In the genomic region with DNA sequence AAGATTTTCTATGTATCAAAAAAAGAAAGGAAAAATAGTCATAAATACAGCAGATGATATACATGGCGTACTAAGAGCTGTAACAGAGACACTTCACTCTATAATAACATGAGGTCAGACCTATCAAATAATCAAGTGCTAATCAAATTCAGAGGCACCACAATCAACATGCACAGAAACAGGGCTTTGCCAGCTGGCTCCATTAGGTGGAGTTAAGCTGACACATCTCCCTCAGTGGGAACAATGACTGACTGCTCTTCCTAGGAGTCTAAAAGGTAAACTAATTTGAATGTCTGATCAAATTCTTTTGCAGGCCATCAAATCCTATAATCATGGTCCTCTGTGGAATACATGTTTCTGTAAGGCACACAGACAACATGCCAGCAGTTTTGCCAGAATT, we compare ENCODE assay signal across 23 mouse cellular contexts. TPM values are rescaled to one million over a fixed set of nuclear protein-coding genes. Genes with fewer than 3 reads are reported as not detected.
DNase-seq lines count a peak whose midpoint lies in the region; ATAC-seq and TF ChIP-seq lines count a peak whose summit lies in the region.
"Had no signal": no experiment of that assay in that cellular context is flagged by ENCODE, and none has a peak within 500 bp of the region (broad histone marks: within the 10 kb centered on the region; RNA-seq: fewer than 3 reads in every experiment).

No protein-coding gene starts in this region.

- no peaks in the 10 kb centered on the region for H3K4me1 ChIP-seq in embryonic facial prominence, embryonic 14.5 days (ENCODE audit: control insufficient read depth, insufficient read depth, low read length)
- H3K4me1 ChIP-seq in embryonic facial prominence, embryonic 10.5 days = peaks cover 8% of the 10 kb centered on the region; the same call in 1 of the 2 replicates
- peaks cover 7% of the 10 kb centered on the region for H3K4me1 ChIP-seq in forebrain, embryonic 15.5 days
- no peaks in the 10 kb centered on the region; the same call in 1 of the 2 replicates for H3K4me1 ChIP-seq in midbrain, embryonic 14.5 days (ENCODE audit: control insufficient read depth, insufficient read depth, low read length)
- H3K4me1 ChIP-seq in intestine, embryonic 16.5 days (ENCODE audit: control insufficient read depth, insufficient read depth, low read length) = no peaks in the 10 kb centered on the region
- H3K4me1 ChIP-seq: megakaryocyte, embryonic 14.5 days; neural tube, embryonic 15.5 days; stomach, embryonic 15.5 days had no signal

- TF ChIP-seq CTCF in brain, embryonic 14.5 days (IDR thresholded peaks at IDR 0.05; ENCODE audit: borderline replicate concordance, extremely low read depth, insufficient read depth, insufficient read length) = no peak

- no peak for TF ChIP-seq POLR2A in brain, embryonic 14.5 days (IDR thresholded peaks at IDR 0.05; ENCODE audit: borderline replicate concordance, extremely low read depth, insufficient read depth, insufficient read length, poor library complexity, severe bottlenecking)

- DNase-seq in embryonic facial prominence, embryonic 14.5 days (ENCODE audit: low spot score) = peak; percentile 57
- DNase-seq in embryonic facial prominence, embryonic 10.5 days (ENCODE audit: low spot score) = no peak
- DNase-seq in brain, embryonic 14.5 days (ENCODE audit: low read depth) = peak; percentile 77
- peak; percentile 67 for DNase-seq in midbrain, embryonic 14.5 days
- DNase-seq in kidney, postnatal 4 days = no peak
- DNase-seq in T-cell, adult 2 months (ENCODE audit: low spot score) = no peak
- DNase-seq: adrenal gland, postnatal 14 days; cerebellum, adult 8-10 months; heart, postnatal 10 days; kidney, adult 18-20 months; liver; thymus, adult 18-20 months had no signal

- H3K27me3 ChIP-seq in embryonic facial prominence, embryonic 14.5 days (replicated peaks; ENCODE audit: control insufficient read depth, insufficient read depth, low read length) = no peaks in the 10 kb centered on the region
- no peaks in the 10 kb centered on the region for H3K27me3 ChIP-seq in embryonic facial prominence, embryonic 10.5 days (replicated peaks; ENCODE audit: low read depth, poor library complexity, severe bottlenecking)
- no peaks in the 10 kb centered on the region for H3K27me3 ChIP-seq in forebrain, embryonic 15.5 days
- H3K27me3 ChIP-seq in midbrain, embryonic 14.5 days (ENCODE audit: control insufficient read depth, insufficient read depth, low read length) = no peaks in the 10 kb centered on the region
- no peaks in the 10 kb centered on the region for H3K27me3 ChIP-seq in intestine, embryonic 16.5 days (replicated peaks; ENCODE audit: control insufficient read depth, insufficient read depth, low read length)
- H3K27me3 ChIP-seq: megakaryocyte, embryonic 14.5 days; neural tube, embryonic 15.5 days; stomach, embryonic 15.5 days had no signal

- 43% methylated on average over 1 of the region's 1 CpGs for WGBS in embryonic facial prominence, embryonic 14.5 days
- WGBS in embryonic facial prominence, embryonic 10.5 days = 75% methylated on average over 1 of the region's 1 CpGs
- WGBS in forebrain, embryonic 15.5 days = 36% methylated on average over 1 of the region's 1 CpGs
- WGBS in midbrain, embryonic 14.5 days = 42% methylated on average over 1 of the region's 1 CpGs
- 66% methylated on average over 1 of the region's 1 CpGs for WGBS in intestine, embryonic 16.5 days

- H3K27ac ChIP-seq in embryonic facial prominence, embryonic 14.5 days (replicated peaks; ENCODE audit: low read depth, low read length) = no peak overlapping the region
- no peak overlapping the region for H3K27ac ChIP-seq in embryonic facial prominence, embryonic 10.5 days (replicated peaks)
- H3K27ac ChIP-seq in forebrain, embryonic 15.5 days (replicated peaks) = no peak overlapping the region
- no peak overlapping the region for H3K27ac ChIP-seq in midbrain, embryonic 14.5 days (replicated peaks; ENCODE audit: low read depth, low read length)
- no peak overlapping the region for H3K27ac ChIP-seq in intestine, embryonic 16.5 days (ENCODE audit: low read length)
- H3K27ac ChIP-seq: kidney, postnatal 0 days; neural tube, embryonic 15.5 days; stomach, embryonic 15.5 days had no signal

- no peak overlapping the region for H3K4me2 ChIP-seq in embryonic facial prominence, embryonic 14.5 days (ENCODE audit: low read depth, low read length)
- H3K4me2 ChIP-seq in forebrain, embryonic 15.5 days (replicated peaks) = no peak overlapping the region
- no peak overlapping the region for H3K4me2 ChIP-seq in midbrain, embryonic 14.5 days (ENCODE audit: low read length)
- no peak overlapping the region for H3K4me2 ChIP-seq in intestine, embryonic 16.5 days (ENCODE audit: low read depth, low read length)
- H3K4me2 ChIP-seq: heart, embryonic 11.5 days; neural tube, embryonic 15.5 days; stomach, embryonic 15.5 days had no signal

- ATAC-seq in embryonic facial prominence, embryonic 14.5 days (ENCODE audit: low read depth) = no peak
- peak; percentile 71; the same call in 1 of the 2 replicates for ATAC-seq in forebrain, embryonic 15.5 days (replicated peaks)
- peak; percentile 34; the same call in 1 of the 2 replicates for ATAC-seq in midbrain, embryonic 14.5 days (ENCODE audit: low FRiP score, low TSS enrichment)
- no peak for ATAC-seq in intestine, embryonic 16.5 days
- ATAC-seq: lung, postnatal 0 days had no signal

- no peak overlapping the region for H3K9ac ChIP-seq in embryonic facial prominence, embryonic 14.5 days (ENCODE audit: low read depth, low read length)
- no peak overlapping the region for H3K9ac ChIP-seq in forebrain, embryonic 15.5 days (replicated peaks)
- H3K9ac ChIP-seq in midbrain, embryonic 14.5 days (replicated peaks; ENCODE audit: low read length) = no peak overlapping the region
- H3K9ac ChIP-seq in intestine, embryonic 16.5 days (ENCODE audit: low read depth, low read length) = no peak overlapping the region
- H3K9ac ChIP-seq: neural tube, embryonic 15.5 days; stomach, embryonic 15.5 days had no signal

- no peak overlapping the region for H3K4me3 ChIP-seq in embryonic facial prominence, embryonic 14.5 days (ENCODE audit: low read depth, low read length)
- H3K4me3 ChIP-seq in embryonic facial prominence, embryonic 10.5 days = no peak overlapping the region
- no peak overlapping the region for H3K4me3 ChIP-seq in forebrain, embryonic 15.5 days
- H3K4me3 ChIP-seq in midbrain, embryonic 14.5 days (replicated peaks; ENCODE audit: low read depth, low read length) = no peak overlapping the region
- no peak overlapping the region for H3K4me3 ChIP-seq in intestine, embryonic 16.5 days (ENCODE audit: low read length)
- H3K4me3 ChIP-seq: megakaryocyte, embryonic 14.5 days; myocyte; neural tube, embryonic 15.5 days; stomach, embryonic 15.5 days had no signal

- no peaks in the 10 kb centered on the region for H3K9me3 ChIP-seq in embryonic facial prominence, embryonic 14.5 days (ENCODE audit: control insufficient read depth, low read length)
- no peaks in the 10 kb centered on the region for H3K9me3 ChIP-seq in embryonic facial prominence, embryonic 10.5 days
- H3K9me3 ChIP-seq in forebrain, embryonic 15.5 days = no peaks in the 10 kb centered on the region
- no peaks in the 10 kb centered on the region for H3K9me3 ChIP-seq in midbrain, embryonic 14.5 days (ENCODE audit: control insufficient read depth, low read length)
- H3K9me3 ChIP-seq in intestine, embryonic 16.5 days (ENCODE audit: control insufficient read depth, low read length) = no peaks in the 10 kb centered on the region
- H3K9me3 ChIP-seq: neural tube, embryonic 15.5 days; stomach, embryonic 15.5 days had no signal

- no peaks in the 10 kb centered on the region for H3K36me3 ChIP-seq in embryonic facial prominence, embryonic 14.5 days (ENCODE audit: control insufficient read depth, insufficient read depth, low read length)
- no peaks in the 10 kb centered on the region for H3K36me3 ChIP-seq in embryonic facial prominence, embryonic 10.5 days (replicated peaks)
- H3K36me3 ChIP-seq in forebrain, embryonic 15.5 days = no peaks in the 10 kb centered on the region
- H3K36me3 ChIP-seq in midbrain, embryonic 14.5 days (ENCODE audit: control insufficient read depth, insufficient read depth, low read length) = no peaks in the 10 kb centered on the region
- no peaks in the 10 kb centered on the region for H3K36me3 ChIP-seq in intestine, embryonic 16.5 days (ENCODE audit: control insufficient read depth, insufficient read depth, low read length)
- H3K36me3 ChIP-seq: G1E; neural tube, embryonic 15.5 days; stomach, embryonic 15.5 days had no signal

RNA-seq across cellular contexts. Expression of a gene that starts 24.0 kb away (rescaled TPM):
- polyA plus RNA-seq in embryonic facial prominence, embryonic 14.5 days (2014; fragmentation: Nextera tagmentation; extraction: Ambion mirVana) = not detected in 2 replicates
- polyA plus RNA-seq in embryonic facial prominence, embryonic 10.5 days (2016; fragmentation: Nextera tagmentation; extraction: Ambion mirVana) = 0.04 TPM in 1 of 2 replicates, not detected in the other
- polyA plus RNA-seq in brain, embryonic 14.5 days (2012; rRNA removed) = 0.01 TPM in 2 replicates
- not detected in 2 replicates for polyA plus RNA-seq in forebrain, embryonic 15.5 days (2015; fragmentation: Nextera tagmentation; extraction: Ambion mirVana)
- not detected in 2 replicates for polyA plus RNA-seq in midbrain, embryonic 14.5 days (2014; fragmentation: Nextera tagmentation; extraction: Ambion mirVana)
- not detected in 2 replicates for polyA plus RNA-seq in intestine, embryonic 16.5 days (2015; fragmentation: Nextera tagmentation; extraction: Ambion mirVana)
- polyA plus RNA-seq: G1E; heart, embryonic 11.5 days; kidney, postnatal 0 days; liver, embryonic 16.5 days; lung, postnatal 0 days; myocyte; neural tube, embryonic 15.5 days had no signal

Comparison
In these comparisons a context has a peak if more than half of its experiments do, and no peak if none do; other contexts are left out.
1. DNase-seq: peak in embryonic facial prominence, embryonic 14.5 days (single experiment), brain, embryonic 14.5 days (single experiment) and midbrain, embryonic 14.5 days (single experiment); none in embryonic facial prominence, embryonic 10.5 days (single experiment), kidney, postnatal 4 days (0 of 2) and T-cell, adult 2 months (single experiment).
2. ATAC-seq: peak in forebrain, embryonic 15.5 days (single experiment) and midbrain, embryonic 14.5 days (single experiment); none in embryonic facial prominence, embryonic 14.5 days (single experiment) and intestine, embryonic 16.5 days (single experiment).